Mouse (Mus musculus) midbrain, embryonic 15.5 days (tissue): ENCODE data around the gene Gm20509. TPM values are rescaled to one million over a fixed set of nuclear protein-coding genes. Genes with fewer than 3 reads are reported as not detected.
"Not testable (repeated sequence)": the region's sequence is repeated elsewhere in the genome, so short reads cannot be mapped to it uniquely, and the experiment has no call there.

ENCODE experiments used
- ATAC-seq: fragments of 200-750 bp; cut with Nextera tagmentation; replicated peaks from 2 replicates; pipeline ENCODE4 v1.8.0; 2017; ENCODE audit warnings: moderate TSS enrichment
- H3K27ac ChIP-seq: fragments of 300-500 bp; sonication (generic); 2 replicates; pipeline ENCODE4 v1.5.1; 2015; ENCODE audit warnings: mild to moderate bottlenecking, inconsistent platforms
- H3K27me3 ChIP-seq: fragments of 300-500 bp; sonication (generic); replicated peaks from 2 replicates; pipeline ENCODE4 v1.6.1; 2015; ENCODE audit warnings: inconsistent platforms
- H3K36me3 ChIP-seq: fragments of 300-500 bp; sonication (generic); replicated peaks from 2 replicates; pipeline ENCODE4 v1.6.1; 2015; ENCODE audit warnings: inconsistent platforms
- H3K4me1 ChIP-seq: fragments of 300-500 bp; sonication (generic); 2 replicates; pipeline ENCODE4 v1.6.1; 2015; ENCODE audit warnings: inconsistent platforms
- H3K4me2 ChIP-seq: fragments of 300-500 bp; sonication (generic); 2 replicates; pipeline ENCODE4 v1.6.1; 2015; ENCODE audit warnings: inconsistent platforms, mild to moderate bottlenecking, moderate library complexity
- H3K4me3 ChIP-seq: fragments of 300-500 bp; sonication (generic); 2 replicates; pipeline ENCODE4 v1.5.1; 2015; ENCODE audit warnings: mild to moderate bottlenecking, inconsistent platforms
- H3K9ac ChIP-seq: fragments of 300-500 bp; sonication (generic); 2 replicates; pipeline ENCODE4 v1.6.1; 2015; ENCODE audit warnings: mild to moderate bottlenecking, inconsistent platforms
- H3K9me3 ChIP-seq: fragments of 300-500 bp; sonication (generic); 2 replicates; pipeline ENCODE4 v1.6.1; 2016; ENCODE audit warnings: inconsistent platforms
- WGBS: fragments of 180-500 bp; shearing (Covaris S2); methylation state at CpG from one replicate; pipeline ENCODE4 v1.1.7; 2015; ENCODE audit warnings: mixed read lengths; 5-methylcytosine and 5-hydroxymethylcytosine counted together
- polyA plus RNA-seq: library from polyadenylated mRNA; unstranded; fragments of >200 nt; fragmentation: Nextera tagmentation; extraction: Ambion mirVana; gene quantifications from 2 replicates; pipeline ENCODE4 v1.2.1, GENCODE M21; 2015

Gm20509 gene
- polyA plus RNA-seq, result not detected in 2 replicates

DNA sequence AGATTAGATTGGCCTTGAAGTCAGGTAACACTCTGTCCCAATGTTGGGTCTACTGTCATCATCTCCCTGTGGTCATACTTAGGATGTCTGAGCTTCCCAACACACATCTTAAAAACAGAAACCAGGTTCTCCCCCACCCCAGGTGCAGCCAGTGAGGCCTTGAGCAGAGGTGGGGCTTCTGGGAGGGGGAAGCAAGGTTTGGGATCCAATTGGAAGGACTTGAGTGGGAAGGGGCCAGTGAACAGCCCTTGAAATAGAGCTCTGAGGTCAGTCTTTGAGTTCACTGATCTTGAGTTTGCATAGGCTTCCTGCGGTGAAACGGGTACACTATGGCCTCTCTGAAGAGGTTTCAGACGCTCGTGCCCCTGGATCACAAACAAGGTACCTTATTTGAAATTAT is at the start of gene Gm20509:
Gene Gm20509, plus strand, starts transcription at position 290 of the 400 bp plus-strand sequence.
- Histone ChIP-seq H3K36me3 (no peaks in the 10 kb centered on the region), H3K27me3 (peaks cover 32% of the 10 kb centered on the region), H3K9ac (peak within 1 kb of the TSS; percentile 45), H3K4me3 (peak within 1 kb of the TSS; percentile 39), H3K27ac (no peak within 1 kb of the TSS), H3K4me2 (peak within 1 kb of the TSS; percentile 84), H3K9me3 (no peaks in the 10 kb centered on the region), H3K4me1 (peaks cover 8% of the 10 kb centered on the region; the same call in 1 of the 2 replicates)
- no peak for ATAC-seq
- WGBS, result 97% methylated on average over 4 of the region's 4 CpGs

DNA sequence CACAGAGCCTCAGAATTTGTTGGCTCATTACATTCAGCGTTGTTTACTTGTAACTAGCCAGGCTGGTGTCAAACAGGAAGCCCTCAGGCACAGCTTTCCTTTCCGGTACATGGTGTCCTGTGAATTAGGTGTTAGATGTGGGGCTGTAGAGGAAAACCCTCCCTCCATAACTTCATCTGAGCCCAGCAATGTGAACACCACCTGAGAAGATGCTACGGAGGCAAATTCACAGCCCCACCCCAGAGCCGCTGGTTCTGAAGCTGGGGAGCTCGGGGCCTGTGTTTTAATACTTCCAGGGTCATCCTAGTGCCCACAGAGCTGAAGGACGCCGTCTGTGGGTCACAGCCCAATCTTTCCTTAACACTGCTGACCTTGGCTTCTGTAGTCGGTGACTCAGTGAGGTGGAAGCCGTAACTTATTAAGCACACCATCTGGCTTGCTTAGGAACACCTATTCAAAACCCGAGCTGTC is 46.8 kb upstream of the Gm20509 start:
- Histone ChIP-seq H3K9ac (no peak overlapping the region), H3K36me3 (no peaks in the 10 kb centered on the region), H3K9me3 (no peaks in the 10 kb centered on the region), H3K4me3 (no peak overlapping the region), H3K4me1 (no peaks in the 10 kb centered on the region), H3K27me3 (no peaks in the 10 kb centered on the region), H3K27ac (no peak overlapping the region), H3K4me2 (no peak overlapping the region)
- WGBS, result 70% methylated on average over 10 of the region's 10 CpGs
- no peak for ATAC-seq

DNA sequence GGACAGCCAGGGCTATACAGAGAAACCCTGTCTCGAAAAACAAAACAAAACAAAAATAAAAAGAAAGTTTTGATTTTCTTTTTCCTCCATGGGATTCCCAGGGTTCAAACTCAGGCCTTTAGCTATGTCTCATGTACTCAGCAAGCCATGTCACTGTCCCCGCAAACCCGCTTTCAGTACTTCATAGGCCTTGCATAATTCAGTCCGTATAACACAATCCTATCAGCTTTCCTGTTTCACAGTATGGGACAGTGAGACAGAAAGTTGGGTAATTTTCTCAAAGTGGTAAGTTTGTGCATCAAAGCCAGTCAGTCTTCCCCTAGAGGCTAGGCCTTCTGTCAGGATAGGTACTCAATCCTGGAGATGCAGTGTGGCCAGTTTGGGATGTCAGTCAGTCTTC is 43.0 kb upstream of the Gm20509 start:
- no peak overlapping the region for H3K9ac ChIP-seq
- H3K4me1 ChIP-seq, result peaks cover 7% of the 10 kb centered on the region; the same call in 1 of the 2 replicates
- no peak for ATAC-seq
- H3K9me3 ChIP-seq, result no peaks in the 10 kb centered on the region
- WGBS, result 84% methylated on average over 4 of the region's 4 CpGs
- no peak overlapping the region for H3K4me2 ChIP-seq
- H3K4me3 ChIP-seq, result no peak overlapping the region
- H3K36me3 ChIP-seq, result no peaks in the 10 kb centered on the region
- no peaks in the 10 kb centered on the region for H3K27me3 ChIP-seq
- H3K27ac ChIP-seq, result no peak overlapping the region

DNA sequence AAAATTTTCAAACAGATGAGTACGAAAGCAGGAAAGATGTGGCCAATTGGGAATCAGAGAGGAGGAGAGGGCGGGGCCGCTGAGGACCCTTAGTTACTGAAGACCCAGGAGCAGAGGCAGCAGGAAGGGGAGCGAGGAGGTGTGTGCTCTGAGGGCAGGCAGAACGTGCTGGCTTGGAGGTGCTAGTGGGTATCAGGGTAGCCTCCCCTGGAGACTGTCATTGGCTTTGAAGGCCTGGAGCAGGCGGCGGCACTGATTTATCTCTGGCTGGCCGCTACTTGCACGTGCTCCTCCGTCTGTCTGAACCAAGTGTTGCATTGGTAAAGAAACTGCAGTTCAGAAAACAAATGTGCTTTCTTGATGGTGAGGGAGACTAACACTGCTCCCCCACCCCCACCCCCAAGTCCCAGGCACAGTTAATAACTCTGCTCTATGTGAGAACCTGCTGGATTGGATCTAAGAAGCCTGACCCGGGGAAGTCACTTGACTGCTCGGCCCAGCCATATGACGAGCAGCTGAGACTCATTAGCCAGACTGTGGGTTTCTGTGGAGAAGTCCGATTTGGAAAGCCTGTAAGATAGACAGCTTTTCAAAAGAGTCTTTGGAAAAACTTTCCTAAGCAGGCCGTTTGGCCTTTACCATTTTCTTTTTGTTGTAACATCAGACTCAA is 38.5 kb upstream of the Gm20509 start:
- Histone ChIP-seq H3K9ac (no peak overlapping the region), H3K27me3 (no peaks in the 10 kb centered on the region), H3K27ac (no peak overlapping the region), H3K4me3 (no peak overlapping the region), H3K4me2 (peak overlapping the region; percentile 33), H3K4me1 (peaks cover 15% of the 10 kb centered on the region; the same call in 1 of the 2 replicates), H3K36me3 (no peaks in the 10 kb centered on the region), H3K9me3 (no peaks in the 10 kb centered on the region)
- 31% methylated on average over 15 of the region's 15 CpGs for WGBS
- ATAC-seq, result no peak

DNA sequence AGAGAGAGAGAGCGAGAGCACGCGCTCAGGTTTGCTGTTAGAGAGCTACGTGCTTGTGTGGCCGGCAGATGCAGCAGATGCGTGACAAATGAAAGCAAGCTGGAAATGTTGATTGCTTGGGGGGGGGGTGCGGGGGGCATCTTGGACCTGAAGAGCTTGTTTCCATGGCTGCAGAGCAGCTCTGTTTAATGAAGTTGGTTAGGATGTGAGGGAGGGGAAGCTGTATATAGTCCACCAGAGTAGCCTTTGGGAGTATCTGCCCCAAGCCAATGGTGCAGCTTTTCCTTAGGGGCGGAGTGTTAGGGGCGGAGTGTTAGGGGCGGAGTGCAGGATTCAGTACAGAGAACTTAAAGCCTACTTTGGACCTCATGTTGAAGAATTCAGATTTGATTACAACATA is 35.2 kb upstream of the Gm20509 start:
- no peaks in the 10 kb centered on the region for H3K9me3 ChIP-seq
- peaks cover 15% of the 10 kb centered on the region; the same call in 1 of the 2 replicates for H3K4me1 ChIP-seq
- H3K9ac ChIP-seq, result no peak overlapping the region
- H3K36me3 ChIP-seq, result no peaks in the 10 kb centered on the region
- H3K4me3 ChIP-seq, result no peak overlapping the region
- H3K27me3 ChIP-seq, result no peaks in the 10 kb centered on the region
- 0 out of 2 replicates have a peak, but pooled peaks have one; percentile 48 for ATAC-seq
- peak overlapping the region; percentile 19; the same call in 1 of the 2 replicates for H3K4me2 ChIP-seq
- 32% methylated on average over 10 of the region's 10 CpGs for WGBS
- H3K27ac ChIP-seq, result no peak overlapping the region

DNA sequence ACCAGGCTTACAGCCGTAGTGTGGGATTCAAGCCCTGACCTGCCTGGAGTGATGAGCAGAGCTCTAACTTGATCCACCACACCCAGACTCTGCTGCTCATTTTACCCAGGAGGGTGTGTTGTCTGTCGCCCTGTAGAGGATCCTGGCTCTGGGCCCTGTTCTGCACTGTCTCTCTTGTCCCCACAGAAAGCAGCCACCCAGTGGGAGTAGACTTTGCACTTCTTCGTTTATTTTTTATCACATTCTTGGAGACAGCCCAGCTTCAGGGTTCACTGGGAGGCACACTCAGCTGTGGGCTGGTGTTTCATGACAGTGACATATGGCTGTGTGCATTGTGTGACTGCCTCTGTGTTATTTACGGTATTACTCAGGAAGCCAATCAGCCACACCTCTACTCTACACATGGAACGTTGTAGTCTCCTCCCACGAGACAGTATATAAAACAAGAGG is 34.0 kb upstream of the Gm20509 start:
- Histone ChIP-seq H3K4me2 (no peak overlapping the region), H3K36me3 (no peaks in the 10 kb centered on the region), H3K27ac (no peak overlapping the region), H3K9ac (no peak overlapping the region), H3K9me3 (no peaks in the 10 kb centered on the region), H3K4me1 (peaks cover 15% of the 10 kb centered on the region; the same call in 1 of the 2 replicates), H3K27me3 (no peaks in the 10 kb centered on the region), H3K4me3 (no peak overlapping the region)
- 70% methylated on average over 6 of the region's 6 CpGs for WGBS
- no peak for ATAC-seq

DNA sequence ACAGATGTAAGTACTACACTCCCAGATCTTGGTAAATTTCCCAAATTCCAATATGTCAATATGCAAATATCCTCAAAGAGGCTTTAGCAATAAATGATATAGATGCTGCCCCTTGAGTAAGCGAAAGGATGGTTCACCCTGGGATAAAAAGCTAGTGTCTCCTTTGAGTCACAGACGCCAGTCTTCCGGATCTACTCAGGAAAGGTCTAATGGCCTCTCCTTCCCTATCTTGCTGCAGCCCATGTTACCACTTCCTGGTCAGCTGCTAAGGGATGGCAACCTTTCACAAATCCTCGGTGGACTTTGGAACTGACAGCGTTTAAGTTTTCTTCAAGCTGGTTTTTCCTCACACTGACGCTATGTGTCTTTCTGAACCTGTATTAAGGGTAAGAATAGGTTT is 33.6 kb upstream of the Gm20509 start:
- Histone ChIP-seq H3K27ac (no peak overlapping the region), H3K4me3 (no peak overlapping the region), H3K9ac (no peak overlapping the region), H3K4me2 (no peak overlapping the region), H3K9me3 (no peaks in the 10 kb centered on the region), H3K36me3 (no peaks in the 10 kb centered on the region), H3K27me3 (no peaks in the 10 kb centered on the region), H3K4me1 (peaks cover 10% of the 10 kb centered on the region; the same call in 1 of the 2 replicates)
- ATAC-seq, result no peak
- 90% methylated on average over 6 of the region's 6 CpGs for WGBS

DNA sequence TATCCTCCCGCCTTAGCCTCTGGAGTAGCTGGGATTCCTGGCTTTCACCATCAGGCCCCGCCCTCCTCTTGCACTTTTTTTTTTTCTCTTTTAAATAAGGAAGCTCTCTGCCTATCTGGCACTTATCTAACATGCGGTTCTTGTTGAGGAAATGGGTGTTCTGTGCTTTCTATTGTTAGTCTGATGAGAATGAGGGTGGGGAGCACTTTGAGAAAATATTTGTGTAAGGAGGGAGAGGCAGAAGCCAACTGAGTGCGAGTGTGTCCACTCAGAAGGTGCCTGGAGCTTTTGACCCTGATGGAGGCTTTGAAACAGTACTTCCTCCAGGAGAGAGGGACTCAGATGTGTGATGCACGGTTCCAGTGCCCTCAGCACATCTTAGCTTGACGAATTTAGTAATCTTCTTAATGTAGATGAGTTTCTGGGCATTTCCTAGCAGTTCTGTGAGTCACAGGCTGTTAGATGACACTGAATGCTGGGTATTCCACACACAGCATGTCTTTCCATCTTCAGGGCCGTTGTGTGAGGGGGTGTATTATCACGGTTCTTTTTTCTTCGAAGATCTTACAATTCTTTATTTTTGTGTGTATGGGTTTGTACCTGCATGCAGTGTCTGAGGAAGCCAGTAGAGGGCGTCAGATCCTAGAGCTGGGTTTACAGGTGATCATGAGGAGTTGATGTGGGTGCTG is 31.2 kb upstream of the Gm20509 start:
- H3K36me3 ChIP-seq, result no peaks in the 10 kb centered on the region
- peaks cover 9% of the 10 kb centered on the region; the same call in 1 of the 2 replicates for H3K4me1 ChIP-seq
- H3K4me3 ChIP-seq, result no peak overlapping the region
- ATAC-seq, result no peak
- H3K27me3 ChIP-seq, result no peaks in the 10 kb centered on the region
- H3K9me3 ChIP-seq, result no peaks in the 10 kb centered on the region
- H3K9ac ChIP-seq, result no peak overlapping the region
- H3K27ac ChIP-seq, result no peak overlapping the region
- H3K4me2 ChIP-seq, result no peak overlapping the region
- WGBS, result 74% methylated on average over 10 of the region's 10 CpGs

DNA sequence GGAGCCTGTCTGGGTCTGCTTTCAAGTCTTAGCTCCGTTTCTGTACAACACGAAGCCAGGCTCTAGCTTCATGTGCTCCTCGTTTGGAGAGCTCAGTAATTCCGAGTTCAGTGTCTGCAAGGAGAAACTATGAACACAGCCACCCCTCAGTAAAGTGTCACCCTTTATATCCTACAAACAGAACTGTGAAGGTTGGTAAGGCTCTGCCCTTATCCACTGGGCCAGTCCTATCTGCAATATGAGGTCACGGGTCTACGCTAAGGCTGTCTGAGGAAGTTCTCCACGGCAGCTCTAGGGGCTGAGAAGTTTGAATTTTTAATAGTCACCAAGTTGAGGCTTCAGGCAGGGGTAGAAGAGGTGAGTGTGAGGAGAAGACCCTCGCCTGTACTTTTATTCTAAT is 29.8 kb upstream of the Gm20509 start:
- Histone ChIP-seq H3K4me3 (no peak overlapping the region), H3K9ac (no peak overlapping the region), H3K36me3 (no peaks in the 10 kb centered on the region), H3K4me2 (no peak overlapping the region), H3K27me3 (no peaks in the 10 kb centered on the region), H3K4me1 (peaks cover 3% of the 10 kb centered on the region; the same call in 1 of the 2 replicates), H3K9me3 (no peaks in the 10 kb centered on the region), H3K27ac (no peak overlapping the region)
- no peak for ATAC-seq
- WGBS, result 81% methylated on average over 8 of the region's 8 CpGs

DNA sequence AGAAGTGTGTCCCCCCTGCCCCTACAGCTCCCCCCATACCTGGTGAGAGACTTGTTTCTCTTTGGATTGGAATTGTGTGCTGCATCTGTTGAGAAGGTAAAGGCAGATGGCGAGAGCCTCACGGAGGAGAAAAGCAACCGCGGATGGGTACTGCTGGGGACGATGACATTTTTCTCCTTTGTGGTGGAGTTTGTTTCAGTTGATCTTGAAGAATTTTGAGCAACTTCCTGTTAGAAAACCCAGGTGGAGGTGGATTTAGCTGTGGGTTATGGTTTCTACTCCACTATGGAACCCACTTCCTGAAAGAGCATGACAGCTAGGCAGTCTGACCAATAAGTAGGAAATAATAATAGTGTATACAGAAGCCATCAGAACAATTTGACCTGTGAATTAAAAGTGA is 29.1 kb upstream of the Gm20509 start:
- Histone ChIP-seq H3K9me3 (no peaks in the 10 kb centered on the region), H3K4me1 (no peaks in the 10 kb centered on the region), H3K4me3 (no peak overlapping the region), H3K9ac (no peak overlapping the region), H3K4me2 (no peak overlapping the region), H3K27me3 (no peaks in the 10 kb centered on the region), H3K27ac (no peak overlapping the region), H3K36me3 (no peaks in the 10 kb centered on the region)
- ATAC-seq, result no peak
- 96% methylated on average over 5 of the region's 5 CpGs for WGBS

DNA sequence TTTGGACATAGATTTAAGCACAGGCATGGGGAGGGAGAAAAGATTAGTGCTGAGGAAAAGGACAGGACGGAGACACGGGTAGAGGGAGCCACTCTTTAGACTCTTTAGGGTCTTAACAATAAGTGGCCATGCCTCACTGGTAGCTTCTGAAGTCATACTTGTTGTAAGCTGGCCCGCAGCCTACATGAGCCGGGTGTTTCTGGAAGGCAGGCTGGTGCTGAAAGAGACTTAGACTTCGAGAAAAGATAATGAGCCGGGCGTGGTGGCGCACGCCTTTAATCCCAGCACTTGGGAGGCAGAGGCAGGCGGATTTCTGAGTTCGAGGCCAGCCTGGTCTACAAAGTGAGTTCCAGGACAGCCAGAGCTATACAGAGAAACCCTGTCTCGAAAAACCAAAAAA is 22.9 kb upstream of the Gm20509 start:
- H3K4me3 ChIP-seq, H3K4me1 ChIP-seq, H3K27me3 ChIP-seq, H3K36me3 ChIP-seq, H3K9ac ChIP-seq, H3K27ac ChIP-seq, ATAC-seq, H3K4me2 ChIP-seq, H3K9me3 ChIP-seq: not testable (repeated sequence)
- 81% methylated on average over 11 of the region's 12 CpGs for WGBS

DNA sequence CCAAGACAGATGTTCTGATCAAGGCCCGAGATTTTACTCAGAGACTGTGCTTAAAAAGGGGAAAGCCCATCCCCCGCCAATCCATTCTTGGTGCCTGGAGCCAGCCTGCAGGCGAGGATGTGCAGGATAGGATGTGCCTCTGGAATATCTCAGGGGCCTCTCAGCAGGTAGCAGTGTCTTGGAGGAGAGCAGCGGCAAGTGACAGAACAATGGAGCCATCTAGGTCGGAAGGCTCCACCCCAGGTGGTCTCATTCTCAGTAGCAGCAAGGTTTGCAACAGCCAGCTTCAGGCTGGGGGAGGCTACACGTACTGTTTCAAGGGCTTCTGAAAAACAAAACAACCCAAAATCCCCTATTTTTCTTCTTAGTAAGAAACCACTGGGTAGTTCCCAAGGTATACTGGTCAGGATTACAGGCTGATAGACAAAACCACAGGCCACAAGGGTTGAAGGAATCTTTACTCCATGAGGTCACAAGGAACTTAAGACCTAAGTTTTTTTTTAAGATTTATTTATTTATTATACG is 22.4 kb upstream of the Gm20509 start:
- no peaks in the 10 kb centered on the region for H3K4me1 ChIP-seq
- no peak overlapping the region for H3K9ac ChIP-seq
- WGBS, result 37% methylated on average over 7 of the region's 7 CpGs
- H3K4me3 ChIP-seq, result no peak overlapping the region
- H3K9me3 ChIP-seq, result no peaks in the 10 kb centered on the region
- H3K4me2 ChIP-seq, result no peak overlapping the region
- no peaks in the 10 kb centered on the region for H3K27me3 ChIP-seq
- H3K36me3 ChIP-seq, result no peaks in the 10 kb centered on the region
- ATAC-seq, result no peak
- no peak overlapping the region for H3K27ac ChIP-seq
